Mouse (Mus musculus) testis, adult 2 months (tissue): ENCODE data around the gene Pnn.

ENCODE experiments used
- CTCF ChIP-seq: fragments of 200-500 bp; IDR thresholded peaks from 2 replicates; pipeline ENCODE4 v1.5.1; 2012; ENCODE audit warnings: low read depth, mild to moderate bottlenecking, inconsistent platforms, low read length, moderate library complexity; ENCODE audit not compliant: control insufficient read depth, insufficient read depth, insufficient replicate concordance
- POLR2A ChIP-seq: fragments of 200-500 bp; IDR thresholded peaks from 2 replicates; pipeline ENCODE4 v1.6.1; 2012; ENCODE audit warnings: low read depth, mild to moderate bottlenecking, inconsistent platforms, low read length, moderate library complexity; ENCODE audit not compliant: control insufficient read depth

GRCm38 (mm10) chr12:59080461-59080860 lies 13.8 kb downstream of the Pnn start:
- TF ChIP-seq CTCF (no peak), POLR2A (no peak)
